Mouse (Mus musculus): ENCODE measurements at regions not wholly inside any gene's neighbourhood (a gene's known extent, or its start where the extent isn't known, plus 50 kb on each side); places are given as distances from the start of the nearest gene placed in this dataset.
"Not testable (repeated sequence)": the region's sequence is repeated elsewhere in the genome, so short reads cannot be mapped to it uniquely, and the experiment has no call there.

- no peak for DNase-seq
Measured at GRCm38 (mm10) chr13:4858341-4858740, 249.4 kb upstream of the Akr1e1 start.

GRCm38 (mm10) chr13:4839481-4839880, 230.5 kb upstream of the Akr1e1 start:
- not testable (repeated sequence) for DNase-seq

- DNase-seq, result no peak
Measured at GRCm38 (mm10) chr13:4826756-4827155, 217.8 kb upstream of the Akr1e1 start.

- not testable (repeated sequence) for DNase-seq
Measured at GRCm38 (mm10) chr13:4825749-4826148, 216.8 kb upstream of the Akr1e1 start.

GRCm38 (mm10) chr13:4806876-4807275, 197.9 kb upstream of the Akr1e1 start:
- no peak for DNase-seq

- no peak for DNase-seq
Measured at GRCm38 (mm10) chr13:4800666-4801065, 191.7 kb upstream of the Akr1e1 start.

GRCm38 (mm10) chr13:4791139-4791538, 182.2 kb upstream of the Akr1e1 start:
- no peak for DNase-seq

GRCm38 (mm10) chr13:4790414-4790813, 181.4 kb upstream of the Akr1e1 start:
- DNase-seq, result no peak

- no peak for DNase-seq
Measured at GRCm38 (mm10) chr13:4783290-4783689, 174.3 kb upstream of the Akr1e1 start.

GRCm38 (mm10) chr13:4778264-4778823, 169.4 kb upstream of the Akr1e1 start:
- DNase-seq, result not testable (repeated sequence)

- DNase-seq, result peak; percentile 47 to 55
Measured at GRCm38 (mm10) chr13:4776855-4777254, 167.9 kb upstream of the Akr1e1 start.

GRCm38 (mm10) chr13:4772324-4772723, 163.3 kb upstream of the Akr1e1 start:
- peak; percentile 6 to 23 for DNase-seq

- peak; percentile 93 to 96 for DNase-seq
Measured at GRCm38 (mm10) chr13:4771120-4772075, 162.4 kb upstream of the Akr1e1 start.

- no peak for DNase-seq
Measured at GRCm38 (mm10) chr13:4759965-4760364, 151.0 kb upstream of the Akr1e1 start.

GRCm38 (mm10) chr13:4756529-4756928, 147.6 kb upstream of the Akr1e1 start:
- no peak for DNase-seq

- DNase-seq, result no peak
Measured at GRCm38 (mm10) chr13:4742930-4743329, 134.0 kb upstream of the Akr1e1 start.

- DNase-seq, result not testable (repeated sequence)
Measured at GRCm38 (mm10) chr13:4716299-4716698, 107.3 kb upstream of the Akr1e1 start.

GRCm38 (mm10) chr13:4714724-4715123, 105.8 kb upstream of the Akr1e1 start:
- DNase-seq, result peak in 1 of 2 experiments; percentile 4

GRCm38 (mm10) chr13:4712698-4713097, 103.7 kb upstream of the Akr1e1 start:
- DNase-seq, result no peak

GRCm38 (mm10) chr13:4699591-4699990, 90.6 kb upstream of the Akr1e1 start:
- not testable (repeated sequence) for DNase-seq

GRCm38 (mm10) chr13:4666375-4667140, 57.6 kb upstream of the Akr1e1 start:
- DNase-seq, result peak; percentile 26 to 36

GRCm38 (mm10) chr13:4663390-4663789, 54.4 kb upstream of the Akr1e1 start:
- DNase-seq, result no peak

All from lung, adult 18-20 months (tissue).